Mouse (Mus musculus) intestine, embryonic 16.5 days (tissue): ENCODE measurements around the gene Dhx58. TPM values are rescaled to one million over a fixed set of nuclear protein-coding genes. Genes with fewer than 3 reads are reported as not detected.

Experiments used
- ATAC-seq: fragments of 200-750 bp; cut with Nextera tagmentation; 2 replicates; pipeline ENCODE4 v1.8.0; 2017; ENCODE audit warnings: moderate TSS enrichment, moderate library complexity
- H3K27ac ChIP-seq: fragments of 300-500 bp; sonication (generic); 2 replicates; pipeline ENCODE4 v1.5.1; 2014; ENCODE audit warnings: mild to moderate bottlenecking, low read length
- H3K27me3 ChIP-seq: fragments of 300-500 bp; sonication (generic); replicated peaks from 2 replicates; pipeline ENCODE4 v1.6.1; 2014; ENCODE audit warnings: low read length, control low read depth, mixed read lengths; ENCODE audit not compliant: control insufficient read depth, insufficient read depth
- H3K36me3 ChIP-seq: fragments of 300-500 bp; sonication (generic); 2 replicates; pipeline ENCODE4 v1.6.1; 2014; ENCODE audit warnings: low read length, control low read depth; ENCODE audit not compliant: control insufficient read depth, insufficient read depth
- H3K4me1 ChIP-seq: fragments of 300-500 bp; sonication (generic); 2 replicates; pipeline ENCODE4 v1.6.1; 2014; ENCODE audit warnings: low read length, control low read depth, mixed read lengths; ENCODE audit not compliant: control insufficient read depth, insufficient read depth
- H3K4me2 ChIP-seq: fragments of 300-500 bp; sonication (generic); 2 replicates; pipeline ENCODE4 v1.6.1; 2014; ENCODE audit warnings: low read depth, low read length, control low read depth
- H3K4me3 ChIP-seq: fragments of 300-500 bp; sonication (generic); 2 replicates; pipeline ENCODE4 v1.5.1; 2014; ENCODE audit warnings: mild to moderate bottlenecking, low read length
- H3K9ac ChIP-seq: fragments of 300-500 bp; sonication (generic); 2 replicates; pipeline ENCODE4 v1.6.1; 2014; ENCODE audit warnings: low read depth, low read length
- H3K9me3 ChIP-seq: fragments of 300-500 bp; sonication (generic); 2 replicates; pipeline ENCODE4 v1.6.1; 2016; ENCODE audit warnings: low read length, control low read depth; ENCODE audit not compliant: control insufficient read depth
- WGBS: fragments of 180-500 bp; shearing (Covaris S2); extraction: QIAGEN DNeasy Blood & Tissue Kit; methylation state at CpG from one replicate; pipeline ENCODE4 v1.1.7; 2014; 5-methylcytosine and 5-hydroxymethylcytosine counted together
- polyA plus RNA-seq: library from polyadenylated mRNA; unstranded; fragments of >200 nt; fragmentation: Nextera tagmentation; extraction: Ambion mirVana; gene quantifications from 2 replicates; pipeline ENCODE4 v1.2.1, GENCODE M21; 2015

The Dhx58 gene
- polyA plus RNA-seq, 1 experiment from 2014 or later: 3.4 TPM

DNA sequence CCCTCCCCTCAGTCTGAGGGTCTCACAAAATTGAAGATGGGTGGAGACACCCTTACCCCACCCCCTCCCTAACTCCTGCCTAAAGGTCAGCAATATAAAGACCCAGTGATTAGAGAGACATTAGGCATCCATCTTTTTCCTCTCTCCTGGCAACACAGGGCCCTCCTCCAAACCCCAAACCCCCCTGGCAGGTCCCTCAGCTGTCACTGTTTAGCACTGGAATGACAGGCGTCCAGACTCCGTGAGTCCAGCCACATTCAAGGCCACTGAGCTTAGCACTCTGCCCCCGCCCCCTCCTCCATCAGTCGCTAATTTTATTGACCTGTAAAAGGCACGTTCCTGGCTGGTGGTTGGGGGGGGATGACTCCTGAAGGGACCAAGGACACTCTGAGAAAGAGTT is 10.9 kb downstream of the Dhx58 start:
- WGBS: 25% methylated on average over 5 of the region's 5 CpGs
- no peak overlapping the region for H3K27ac ChIP-seq
- no peak overlapping the region for H3K4me3 ChIP-seq
- no peak overlapping the region for H3K9ac ChIP-seq
- no peak overlapping the region for H3K4me2 ChIP-seq
- H3K36me3 ChIP-seq: no peaks in the 10 kb centered on the region
- no peaks in the 10 kb centered on the region; the same call in none of the 2 replicates for H3K27me3 ChIP-seq
- ATAC-seq: no peak
- H3K4me1 ChIP-seq: peaks cover 9% of the 10 kb centered on the region; the same call in 1 of the 2 replicates
- H3K9me3 ChIP-seq: no peaks in the 10 kb centered on the region

DNA sequence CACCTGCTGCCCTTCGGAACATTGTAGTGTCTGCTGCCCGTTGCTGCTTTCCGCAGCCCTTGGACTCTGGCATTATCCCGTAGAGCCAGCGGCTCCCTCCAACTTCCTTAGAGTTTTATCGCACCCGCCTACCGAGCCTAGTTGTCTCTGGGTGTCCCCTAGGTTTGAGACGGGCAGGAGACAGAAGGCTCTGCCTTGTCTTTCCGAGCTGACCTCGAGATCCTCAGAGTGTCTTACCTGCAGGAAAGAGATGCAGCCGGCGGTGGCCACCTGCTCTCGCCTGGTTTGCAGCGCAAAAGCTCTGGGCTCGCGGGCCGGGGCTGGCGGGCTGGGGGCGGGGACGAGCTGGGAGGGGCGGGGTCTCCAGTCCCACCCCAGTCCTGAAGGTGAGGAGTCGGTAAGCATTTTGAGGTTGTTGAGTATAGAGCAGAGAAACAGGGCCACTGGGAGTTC is 11.9 kb downstream of the Dhx58 start, which contains the start of gene Zfp385c:
TSS of gene Zfp385c (minus strand) at position 292 of the 453 bp plus-strand sequence.
- peak within 1 kb of the TSS; percentile 45 for H3K9ac ChIP-seq
- H3K36me3 ChIP-seq: no peaks in the 10 kb centered on the region
- H3K27me3 ChIP-seq: no peaks in the 10 kb centered on the region; the same call in none of the 2 replicates
- no peaks in the 10 kb centered on the region for H3K9me3 ChIP-seq
- 2% methylated on average over 23 of the region's 23 CpGs for WGBS
- H3K4me1 ChIP-seq: peaks cover 9% of the 10 kb centered on the region; the same call in 1 of the 2 replicates
- peak within 1 kb of the TSS; percentile 30 for H3K4me3 ChIP-seq
- ATAC-seq: peak; percentile 67
- peak within 1 kb of the TSS; percentile 64 for H3K4me2 ChIP-seq
- no peak within 1 kb of the TSS for H3K27ac ChIP-seq

DNA sequence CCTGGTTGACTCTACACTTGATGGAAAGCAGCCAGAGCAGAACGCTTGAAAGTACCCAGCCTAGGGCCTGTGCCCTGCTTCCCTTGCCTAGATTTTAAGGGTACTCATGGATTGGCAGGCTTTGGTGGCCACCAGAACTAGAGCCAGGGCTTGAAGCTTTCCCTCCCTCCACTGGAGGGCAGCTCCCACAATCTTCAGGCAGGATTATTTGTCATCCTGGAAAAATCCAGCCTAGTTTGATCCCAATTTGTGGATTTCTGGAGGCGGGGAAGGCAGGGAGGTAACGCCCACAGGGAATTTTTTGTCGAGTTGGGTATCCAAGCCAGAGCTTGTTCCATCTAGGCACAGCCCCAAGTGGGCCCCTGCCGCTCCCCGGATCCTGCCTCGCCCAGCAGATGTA is 13.7 kb downstream of the Dhx58 start:
- Histone ChIP-seq H3K9ac (no peak overlapping the region), H3K9me3 (no peaks in the 10 kb centered on the region), H3K27ac (no peak overlapping the region), H3K4me3 (no peak overlapping the region), H3K4me2 (no peak overlapping the region), H3K36me3 (no peaks in the 10 kb centered on the region), H3K27me3 (no peaks in the 10 kb centered on the region; the same call in none of the 2 replicates), H3K4me1 (peaks cover 9% of the 10 kb centered on the region; the same call in 1 of the 2 replicates)
- 67% methylated on average over 7 of the region's 7 CpGs for WGBS
- ATAC-seq: no peak

DNA sequence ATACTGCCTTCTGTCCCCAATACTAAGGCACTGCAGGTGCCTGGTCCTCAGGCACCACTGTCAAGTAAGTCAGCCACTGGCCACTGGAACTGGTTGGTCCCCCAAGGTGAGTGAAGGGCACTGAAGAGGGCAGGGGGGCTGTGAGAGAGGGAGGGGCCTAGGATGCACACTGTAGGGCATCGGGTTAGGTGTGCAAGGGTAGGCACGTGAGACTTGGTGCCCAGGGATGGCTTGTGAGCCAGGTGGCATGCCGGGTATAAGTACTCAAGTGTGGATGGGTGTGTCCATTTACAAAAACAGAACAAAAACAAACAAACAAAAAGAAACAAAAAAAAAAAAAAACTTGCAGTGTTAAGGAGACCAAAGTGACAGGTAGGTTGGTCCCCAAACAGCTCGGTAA is 15.6 kb downstream of the Dhx58 start:
- no peaks in the 10 kb centered on the region for H3K9me3 ChIP-seq
- no peak overlapping the region for H3K4me3 ChIP-seq
- no peak overlapping the region for H3K27ac ChIP-seq
- H3K4me1 ChIP-seq: peaks cover 9% of the 10 kb centered on the region; the same call in 1 of the 2 replicates
- H3K36me3 ChIP-seq: no peaks in the 10 kb centered on the region
- no peak overlapping the region for H3K4me2 ChIP-seq
- ATAC-seq: no peak
- WGBS: 83% methylated on average over 4 of the region's 4 CpGs
- no peaks in the 10 kb centered on the region; the same call in none of the 2 replicates for H3K27me3 ChIP-seq
- H3K9ac ChIP-seq: no peak overlapping the region

DNA sequence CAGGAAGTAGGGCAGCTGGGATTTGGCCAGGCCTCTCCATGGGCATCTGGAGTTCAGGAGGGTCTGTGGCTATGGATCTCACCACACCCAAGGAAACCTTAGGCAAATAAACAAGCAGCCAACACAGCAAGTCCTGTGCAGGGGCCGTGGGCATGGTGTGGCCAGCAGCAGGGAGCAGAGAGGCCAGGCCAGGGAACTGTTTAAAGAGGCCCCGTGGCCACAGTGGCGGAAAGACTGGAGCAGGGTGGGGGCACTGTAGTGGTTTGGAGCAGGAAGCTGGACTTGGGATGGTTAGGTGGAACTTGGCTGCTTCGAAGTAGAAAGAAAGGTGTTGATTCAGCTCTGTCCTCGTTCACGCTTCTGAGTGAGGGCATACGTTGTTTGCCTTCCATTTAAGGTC is 16.8 kb downstream of the Dhx58 start:
- Histone ChIP-seq H3K9ac (no peak overlapping the region), H3K36me3 (no peaks in the 10 kb centered on the region), H3K9me3 (no peaks in the 10 kb centered on the region), H3K27me3 (no peaks in the 10 kb centered on the region; the same call in none of the 2 replicates), H3K4me1 (peaks cover 7% of the 10 kb centered on the region; the same call in 1 of the 2 replicates), H3K4me2 (no peak overlapping the region), H3K27ac (no peak overlapping the region), H3K4me3 (no peak overlapping the region)
- ATAC-seq: no peak
- WGBS: 70% methylated on average over 7 of the region's 7 CpGs

DNA sequence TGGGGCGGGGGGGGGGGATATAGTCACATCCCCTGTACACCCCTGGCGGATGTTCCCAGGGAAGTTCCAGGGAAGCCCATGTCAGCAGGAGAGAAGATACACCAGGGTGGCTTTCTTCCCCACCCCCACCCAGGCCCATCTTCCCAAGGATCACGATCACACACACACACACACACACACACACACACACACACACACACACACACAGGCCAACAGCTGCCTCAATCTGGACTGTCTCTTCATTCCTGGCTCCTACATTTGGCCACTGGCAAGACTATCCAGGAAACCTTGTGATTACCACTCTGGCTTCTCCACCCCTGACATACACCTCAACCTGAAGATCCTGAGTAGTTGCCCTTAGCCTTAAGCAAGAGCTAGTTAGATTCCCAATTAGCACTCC is 18.7 kb downstream of the Dhx58 start:
- no peak overlapping the region for H3K27ac ChIP-seq
- no peak overlapping the region for H3K4me3 ChIP-seq
- H3K9ac ChIP-seq: no peak overlapping the region
- no peaks in the 10 kb centered on the region for H3K27me3 ChIP-seq
- H3K4me1 ChIP-seq: no peaks in the 10 kb centered on the region; the same call in 1 of the 2 replicates
- 80% methylated on average over 3 of the region's 3 CpGs for WGBS
- ATAC-seq: no peak
- no peak overlapping the region for H3K4me2 ChIP-seq
- H3K36me3 ChIP-seq: no peaks in the 10 kb centered on the region
- no peaks in the 10 kb centered on the region for H3K9me3 ChIP-seq

DNA sequence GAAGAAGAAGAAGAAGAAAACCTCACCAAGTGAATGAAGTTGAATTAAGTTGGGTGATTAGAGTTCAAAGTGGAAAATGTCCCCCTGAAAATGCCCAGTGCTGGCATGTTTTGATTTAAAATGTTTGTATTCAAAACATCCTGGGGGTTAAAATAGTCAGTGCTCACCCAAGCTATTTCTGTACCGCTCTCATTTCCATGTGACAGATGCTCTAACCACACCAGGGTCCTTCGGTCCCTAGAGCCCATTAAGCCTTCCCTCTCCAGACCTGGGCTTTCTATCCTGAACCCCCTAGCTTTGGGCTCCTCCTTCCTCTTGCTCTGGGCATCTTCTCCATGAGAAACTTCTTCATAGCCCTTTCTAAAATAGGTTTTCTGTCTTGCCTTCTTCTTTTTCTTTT is 20.0 kb downstream of the Dhx58 start:
- Histone ChIP-seq H3K4me2 (no peak overlapping the region), H3K9me3 (no peaks in the 10 kb centered on the region), H3K36me3 (no peaks in the 10 kb centered on the region), H3K27me3 (no peaks in the 10 kb centered on the region), H3K4me1 (no peaks in the 10 kb centered on the region), H3K9ac (no peak overlapping the region), H3K27ac (no peak overlapping the region), H3K4me3 (no peak overlapping the region)
- 82% methylated on average over 2 of the region's 2 CpGs for WGBS
- no peak for ATAC-seq

DNA sequence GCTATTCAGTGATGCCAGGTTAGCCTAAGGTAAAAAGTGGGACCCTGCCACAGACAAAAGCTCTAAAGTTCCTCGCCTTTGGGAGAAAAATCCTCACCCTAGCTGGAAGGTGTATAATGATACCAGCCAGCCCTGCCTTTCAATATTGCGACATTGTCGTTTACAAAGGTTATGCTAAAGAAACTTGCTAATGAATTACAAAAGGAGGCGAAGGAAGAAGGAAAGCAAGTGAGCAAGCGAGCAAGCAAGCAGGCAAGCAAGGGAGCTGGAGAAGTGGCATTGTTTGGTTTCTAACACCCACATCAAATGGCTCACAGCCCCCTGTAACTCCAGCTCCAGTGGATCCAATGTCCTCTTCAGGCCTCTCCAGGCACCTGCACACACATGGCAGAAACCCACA is 21.5 kb downstream of the Dhx58 start:
- WGBS: 73% methylated on average over 5 of the region's 5 CpGs
- Histone ChIP-seq H3K9me3 (no peaks in the 10 kb centered on the region), H3K27me3 (no peaks in the 10 kb centered on the region), H3K9ac (no peak overlapping the region), H3K4me2 (no peak overlapping the region), H3K4me1 (no peaks in the 10 kb centered on the region), H3K4me3 (no peak overlapping the region), H3K27ac (no peak overlapping the region), H3K36me3 (no peaks in the 10 kb centered on the region)
- ATAC-seq: no peak

DNA sequence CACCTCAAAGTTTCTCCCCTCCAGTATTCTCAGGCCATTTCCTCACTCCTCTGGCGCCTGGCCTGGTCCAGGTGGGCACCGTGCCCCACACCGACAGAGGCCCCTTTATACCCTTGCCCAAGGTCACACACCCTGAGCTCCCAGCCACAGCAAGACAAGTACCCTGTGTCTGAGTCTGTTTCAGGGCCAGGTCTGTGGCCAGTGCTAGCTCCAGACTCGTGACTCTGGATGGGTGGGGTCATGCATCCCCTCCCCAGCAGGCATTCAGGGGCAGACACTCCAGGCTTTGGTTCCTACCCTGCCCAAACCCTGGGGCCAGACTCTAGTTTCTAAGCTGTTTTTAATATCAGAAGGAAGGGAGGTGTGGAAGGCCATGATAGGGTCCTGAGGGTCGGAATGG is 22.2 kb downstream of the Dhx58 start:
- no peak overlapping the region for H3K9ac ChIP-seq
- H3K4me1 ChIP-seq: no peaks in the 10 kb centered on the region
- H3K4me2 ChIP-seq: no peak overlapping the region
- no peaks in the 10 kb centered on the region for H3K9me3 ChIP-seq
- no peak overlapping the region for H3K4me3 ChIP-seq
- H3K27ac ChIP-seq: no peak overlapping the region
- ATAC-seq: no peak
- H3K27me3 ChIP-seq: no peaks in the 10 kb centered on the region
- 77% methylated on average over 5 of the region's 5 CpGs for WGBS
- H3K36me3 ChIP-seq: no peaks in the 10 kb centered on the region

DNA sequence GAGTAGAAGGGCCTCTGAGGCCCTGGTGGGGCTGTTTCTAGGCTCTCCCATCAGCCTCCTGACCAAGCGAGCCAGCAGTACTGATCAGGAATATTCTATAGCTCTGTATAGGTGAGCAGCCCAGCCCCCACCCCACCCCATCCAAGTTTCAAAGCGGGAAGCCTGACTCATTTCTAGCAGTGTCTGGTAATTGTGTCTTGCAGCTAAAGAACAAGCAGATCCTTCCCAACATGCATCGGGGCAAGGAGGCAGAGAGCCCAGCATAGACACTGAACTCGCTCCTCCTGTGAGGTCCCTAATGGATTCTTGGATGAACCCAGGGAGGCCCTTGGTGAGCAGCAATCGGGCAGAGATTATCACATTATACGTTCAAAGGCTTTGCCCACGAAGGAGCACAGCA is 26.3 kb downstream of the Dhx58 start:
- 59% methylated on average over 7 of the region's 7 CpGs for WGBS
- Histone ChIP-seq H3K27ac (no peak overlapping the region), H3K9me3 (no peaks in the 10 kb centered on the region), H3K4me2 (no peak overlapping the region), H3K9ac (no peak overlapping the region), H3K4me1 (peaks cover 5% of the 10 kb centered on the region; the same call in 1 of the 2 replicates), H3K36me3 (no peaks in the 10 kb centered on the region), H3K27me3 (no peaks in the 10 kb centered on the region; the same call in 1 of the 2 replicates), H3K4me3 (no peak overlapping the region)
- no peak for ATAC-seq
